Mouse (Mus musculus) lung, embryonic 14.5 days (tissue): ENCODE results near the gene Strn3. TPM values are rescaled to one million over a fixed set of nuclear protein-coding genes. Genes with fewer than 3 reads are reported as not detected.
A peak's percentile ranks its signal among the peaks of the same experiment; 100 is the strongest.

Source experiments
- ATAC-seq: fragments of 200-750 bp; cut with Nextera tagmentation; 2 replicates; pipeline ENCODE4 v1.8.0; 2017; ENCODE audit warnings: mild to moderate bottlenecking, moderate TSS enrichment, moderate library complexity; ENCODE audit not compliant: insufficient read depth
- DNase-seq: peaks from one replicate; pipeline ENCODE4 v3.0.0-alpha.2; 2015
- H3K27ac ChIP-seq: fragments of 300-500 bp; sonication (generic); 2 replicates; pipeline ENCODE4 v1.5.1; 2014; ENCODE audit warnings: low read depth, mild to moderate bottlenecking, moderate library complexity
- H3K27me3 ChIP-seq: fragments of 300-500 bp; sonication (generic); 2 replicates; pipeline ENCODE4 v1.6.1; 2014; ENCODE audit warnings: low read length, control low read depth; ENCODE audit not compliant: insufficient read depth
- H3K36me3 ChIP-seq: fragments of 300-500 bp; sonication (generic); 2 replicates; pipeline ENCODE4 v1.6.1; 2014; ENCODE audit warnings: control low read depth; ENCODE audit not compliant: insufficient read depth
- H3K4me1 ChIP-seq: fragments of 300-500 bp; sonication (generic); 2 replicates; pipeline ENCODE4 v1.6.1; 2014; ENCODE audit warnings: antibody characterized with exemption, control low read depth; ENCODE audit not compliant: insufficient read depth
- H3K4me2 ChIP-seq: fragments of 300-500 bp; sonication (generic); 2 replicates; pipeline ENCODE4 v1.6.1; 2014; ENCODE audit warnings: mild to moderate bottlenecking
- H3K4me3 ChIP-seq: fragments of 300-500 bp; sonication (generic); 2 replicates; pipeline ENCODE4 v1.5.1; 2014; ENCODE audit warnings: low read depth, low read length
- H3K9ac ChIP-seq: fragments of 300-500 bp; sonication (generic); 2 replicates; pipeline ENCODE4 v1.6.1; 2014
- H3K9me3 ChIP-seq: fragments of 300-500 bp; sonication (generic); 2 replicates; pipeline ENCODE4 v1.6.1; 2016; ENCODE audit warnings: low read depth, low read length, control low read depth
- CTCF ChIP-seq: IDR thresholded peaks from 2 replicates; pipeline ENCODE4 v1.5.1; 2016; ENCODE audit warnings: antibody characterized with exemption, low read depth
- WGBS: fragments of 180-500 bp; shearing (Covaris S2); extraction: QIAGEN DNeasy Blood & Tissue Kit; methylation state at CpG from one replicate; pipeline ENCODE4 v1.1.7; 2014; 5-methylcytosine and 5-hydroxymethylcytosine counted together
- polyA plus RNA-seq: library from polyadenylated mRNA; unstranded; fragments of >200 nt; fragmentation: Nextera tagmentation; extraction: Ambion mirVana; gene quantifications from 2 replicates; pipeline ENCODE4 v1.2.1, GENCODE M21; 2014

Strn3 gene
- polyA plus RNA-seq, 1 experiment from 2014 or later = 61.3 TPM

GRCm38 (mm10) chr12:51636689-51637470, 54.8 kb downstream of the Strn3 start:
- DNase-seq (no peak), ATAC-seq (no peak)
- Histone ChIP-seq H3K36me3 (peaks cover 14% of the 10 kb centered on the region; the same call in 1 of the 2 replicates), H3K27me3 (no peaks in the 10 kb centered on the region), H3K9ac (no peak overlapping the region), H3K4me2 (no peak overlapping the region), H3K27ac (no peak overlapping the region), H3K9me3 (no peaks in the 10 kb centered on the region), H3K4me3 (no peak overlapping the region), H3K4me1 (no peaks in the 10 kb centered on the region)
- TF ChIP-seq CTCF = no peak
- WGBS = 25% methylated on average over 2 of the region's 2 CpGs

- H3K27ac ChIP-seq = no peak overlapping the region
- WGBS = 82% methylated on average over 2 of the region's 2 CpGs
- DNase-seq (no peak), ATAC-seq (no peak)
- H3K27me3 ChIP-seq = no peaks in the 10 kb centered on the region
- H3K36me3 ChIP-seq = peaks cover 14% of the 10 kb centered on the region; the same call in 1 of the 2 replicates
- no peak overlapping the region for H3K4me3 ChIP-seq
- no peaks in the 10 kb centered on the region for H3K9me3 ChIP-seq
- H3K9ac ChIP-seq = no peak overlapping the region
- H3K4me1 ChIP-seq = no peaks in the 10 kb centered on the region
- TF ChIP-seq CTCF = no peak
- H3K4me2 ChIP-seq = no peak overlapping the region
Observed at GRCm38 (mm10) chr12:51636260-51636659, 55.4 kb downstream of the Strn3 start.

GRCm38 (mm10) chr12:51633481-51633880, 58.2 kb downstream of the Strn3 start:
- no peak for TF ChIP-seq CTCF
- peaks cover 9% of the 10 kb centered on the region; the same call in 1 of the 2 replicates for H3K36me3 ChIP-seq
- ATAC-seq = no peak
- no peaks in the 10 kb centered on the region for H3K4me1 ChIP-seq
- H3K9ac ChIP-seq = no peak overlapping the region
- H3K4me2 ChIP-seq = no peak overlapping the region
- H3K4me3 ChIP-seq = no peak overlapping the region
- no peaks in the 10 kb centered on the region for H3K27me3 ChIP-seq
- no peak for DNase-seq
- 66% methylated on average over 4 of the region's 4 CpGs for WGBS
- no peak overlapping the region for H3K27ac ChIP-seq
- H3K9me3 ChIP-seq = no peaks in the 10 kb centered on the region

GRCm38 (mm10) chr12:51623366-51623694, 68.4 kb downstream of the Strn3 start:
- Histone ChIP-seq H3K4me3 (no peak overlapping the region), H3K27me3 (no peaks in the 10 kb centered on the region), H3K27ac (no peak overlapping the region), H3K9ac (no peak overlapping the region), H3K36me3 (peaks cover 50% of the 10 kb centered on the region), H3K9me3 (no peaks in the 10 kb centered on the region), H3K4me2 (no peak overlapping the region), H3K4me1 (no peaks in the 10 kb centered on the region)
- DNase-seq (no peak), ATAC-seq (no peak)
- no peak for TF ChIP-seq CTCF

GRCm38 (mm10) chr12:51622670-51623365, 68.9 kb downstream of the Strn3 start:
- peak; percentile 32; the same call in 1 of the 2 replicates for TF ChIP-seq CTCF
- peaks cover 53% of the 10 kb centered on the region for H3K36me3 ChIP-seq
- WGBS = 79% methylated on average over 5 of the region's 5 CpGs
- no peak overlapping the region for H3K4me2 ChIP-seq
- no peaks in the 10 kb centered on the region for H3K9me3 ChIP-seq
- H3K9ac ChIP-seq = no peak overlapping the region
- H3K27me3 ChIP-seq = no peaks in the 10 kb centered on the region
- H3K4me1 ChIP-seq = no peaks in the 10 kb centered on the region
- peak; percentile 44; the same call in 1 of the 2 replicates for ATAC-seq
- H3K4me3 ChIP-seq = no peak overlapping the region
- no peak overlapping the region for H3K27ac ChIP-seq
- DNase-seq = peak; percentile 51

GRCm38 (mm10) chr12:51621161-51621560, 70.5 kb downstream of the Strn3 start:
- no peaks in the 10 kb centered on the region for H3K27me3 ChIP-seq
- H3K9ac ChIP-seq = no peak overlapping the region
- H3K4me2 ChIP-seq = no peak overlapping the region
- no peak for TF ChIP-seq CTCF
- ATAC-seq = no peak
- peaks cover 59% of the 10 kb centered on the region for H3K36me3 ChIP-seq
- no peak for DNase-seq
- H3K4me3 ChIP-seq = no peak overlapping the region
- 85% methylated on average over 5 of the region's 5 CpGs for WGBS
- H3K9me3 ChIP-seq = no peaks in the 10 kb centered on the region
- no peaks in the 10 kb centered on the region for H3K4me1 ChIP-seq
- no peak overlapping the region for H3K27ac ChIP-seq

- no peak for DNase-seq
Observed at GRCm38 (mm10) chr12:51620572-51620971, 71.1 kb downstream of the Strn3 start.

More at GRCm38 (mm10) chr12:51620572-51620971, 71.1 kb downstream of the Strn3 start:
- Histone ChIP-seq H3K27ac (no peak overlapping the region), H3K4me2 (no peak overlapping the region), H3K27me3 (no peaks in the 10 kb centered on the region), H3K4me1 (no peaks in the 10 kb centered on the region), H3K9me3 (no peaks in the 10 kb centered on the region), H3K9ac (no peak overlapping the region), H3K36me3 (peaks cover 60% of the 10 kb centered on the region), H3K4me3 (no peak overlapping the region)
- ATAC-seq = no peak
- no peak for TF ChIP-seq CTCF
